Comparison of ENCODE assay signal across 36 mouse cellular contexts in the genomic region with DNA sequence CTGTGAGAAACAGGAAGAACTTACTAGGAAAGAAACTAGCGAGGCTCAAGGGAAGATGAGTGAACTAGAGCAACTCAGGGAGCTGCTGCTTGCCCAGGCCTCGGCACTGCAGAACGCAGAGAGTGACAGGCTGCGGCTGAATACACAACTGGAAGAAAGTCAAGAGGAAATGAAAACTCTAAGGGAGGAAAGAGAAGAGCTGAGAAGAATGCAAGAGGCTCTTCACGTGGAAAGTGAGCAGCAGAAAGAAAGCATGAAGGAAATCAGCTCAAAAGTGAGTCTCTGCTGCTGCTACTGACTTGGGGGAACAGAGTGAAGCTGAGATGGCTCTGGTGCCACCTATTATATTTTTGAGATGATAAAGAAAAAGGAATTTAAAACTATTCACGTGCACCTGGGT.
"Had no signal": no experiment of that assay in that cellular context is flagged by ENCODE, and none has a peak within 500 bp of the region (broad histone marks: within the 10 kb centered on the region; RNA-seq: fewer than 3 reads in every experiment).

No protein-coding gene starts in this region.

- H3K9ac ChIP-seq: heart, embryonic 12.5 days; heart, embryonic 13.5 days; heart, embryonic 15.5 days; hindbrain, embryonic 12.5 days; hindbrain, embryonic 13.5 days; hindbrain, embryonic 14.5 days; hindbrain, embryonic 15.5 days; intestine, embryonic 15.5 days; kidney, embryonic 15.5 days had no signal

- H3K9me3 ChIP-seq: heart, embryonic 10.5 days; heart, embryonic 12.5 days; heart, embryonic 13.5 days; heart, embryonic 15.5 days; hindbrain, embryonic 10.5 days; hindbrain, embryonic 12.5 days; hindbrain, embryonic 13.5 days; hindbrain, embryonic 15.5 days; intestine, embryonic 15.5 days; kidney, embryonic 15.5 days had no signal

- ATAC-seq: hindbrain, embryonic 16.5 days; hindbrain, postnatal 0 days; inflammation-experienced regulatory T-cells, adult 6 months; intestine, embryonic 15.5 days; intestine, embryonic 16.5 days; intestine, postnatal 0 days had no signal

- H3K4me3 ChIP-seq: heart, embryonic 10.5 days; heart, embryonic 12.5 days; heart, embryonic 13.5 days; heart, embryonic 15.5 days; hindbrain, embryonic 10.5 days; hindbrain, embryonic 12.5 days; hindbrain, embryonic 13.5 days; hindbrain, embryonic 15.5 days; intestine, embryonic 15.5 days; kidney, embryonic 15.5 days; layer of hippocampus, adult 2 months; left cerebral cortex, adult 2 months had no signal

- H3K27ac ChIP-seq: heart, embryonic 10.5 days; heart, embryonic 13.5 days; heart, embryonic 15.5 days; hindbrain, embryonic 10.5 days; hindbrain, embryonic 12.5 days; hindbrain, embryonic 13.5 days; hindbrain, embryonic 14.5 days; hindbrain, embryonic 15.5 days; hindbrain, postnatal 0 days; intestine, embryonic 15.5 days; kidney, embryonic 15.5 days; kidney, postnatal 0 days; layer of hippocampus, adult 2 months; left cerebral cortex, adult 2 months had no signal

- H3K27me3 ChIP-seq: heart, embryonic 12.5 days; heart, embryonic 13.5 days; heart, embryonic 15.5 days; hindbrain, embryonic 12.5 days; hindbrain, embryonic 13.5 days; hindbrain, embryonic 15.5 days; intestine, embryonic 15.5 days; kidney, embryonic 15.5 days had no signal

- H3K4me1 ChIP-seq: heart, embryonic 10.5 days; heart, embryonic 12.5 days; heart, embryonic 13.5 days; heart, embryonic 15.5 days; hindbrain, embryonic 10.5 days; hindbrain, embryonic 12.5 days; hindbrain, embryonic 13.5 days; hindbrain, embryonic 15.5 days; intestine, embryonic 15.5 days; kidney, embryonic 15.5 days had no signal

- DNase-seq: heart, postnatal 10 days; heart, postnatal 14 days; heart, postnatal 36 days; heart, postnatal 4 days; kidney, adult 11 months; kidney, adult 18-20 months; kidney, adult 2 months; kidney, adult 8-10 months; kidney, adult 9 months; kidney, postnatal 10 days; kidney, postnatal 14 days; kidney, postnatal 25 days; kidney, postnatal 36 days; kidney, postnatal 4 days; layer of hippocampus, adult 9-11 months; layer of hippocampus, postnatal 36 days had no signal

- H3K4me2 ChIP-seq: heart, embryonic 11.5 days; heart, embryonic 12.5 days; heart, embryonic 13.5 days; heart, embryonic 15.5 days; hindbrain, embryonic 12.5 days; hindbrain, embryonic 13.5 days; hindbrain, embryonic 14.5 days; hindbrain, embryonic 15.5 days; intestine, embryonic 15.5 days; kidney, embryonic 15.5 days had no signal
